Mouse (Mus musculus): ENCODE measurements around the gene Greb1.
A peak's percentile ranks its signal among the peaks of the same experiment; 100 is the strongest.
"Not testable (repeated sequence)": the region's sequence is repeated elsewhere in the genome, so short reads cannot be mapped to it uniquely, and the experiment has no call there.

The Greb1 gene

DNA sequence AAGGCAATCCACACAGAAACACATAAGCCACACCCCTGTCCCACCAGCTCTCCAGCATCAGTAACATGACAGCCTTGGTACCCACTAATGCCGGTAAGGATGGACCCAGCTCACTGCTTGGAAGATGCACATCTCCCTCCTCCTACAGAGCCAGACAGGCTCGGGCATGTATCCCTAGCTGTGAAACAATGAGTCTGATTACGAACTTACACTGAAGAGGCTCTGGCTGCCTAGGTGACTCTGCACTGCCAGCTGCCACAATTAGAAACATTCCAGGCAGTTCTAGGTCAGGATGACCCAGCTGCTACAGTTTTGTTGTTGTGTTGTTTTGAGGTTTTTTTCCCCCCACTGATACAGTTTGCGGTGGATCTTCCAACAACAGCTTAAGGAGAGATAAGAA lies 40.4 kb downstream of the Greb1 start:
- DNase-seq, result no peak

DNA sequence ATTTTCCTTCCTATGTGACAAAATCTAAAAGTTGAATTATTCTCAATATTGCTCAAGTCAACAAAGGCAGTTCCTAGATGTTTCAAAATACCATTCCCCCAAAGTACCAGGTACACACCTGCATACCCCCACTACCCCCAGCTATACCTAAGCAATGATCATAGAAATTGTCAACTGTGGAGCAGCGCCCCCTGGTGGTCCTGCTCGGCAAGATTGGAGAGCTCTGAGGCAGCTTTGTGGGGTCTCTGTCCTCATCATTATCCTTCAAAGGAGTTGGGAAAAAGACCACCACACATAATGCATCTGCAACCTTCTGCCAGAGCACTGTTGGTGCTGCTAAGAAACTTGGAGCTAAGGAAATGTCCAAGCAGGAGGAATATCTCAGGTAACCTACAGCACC lies 46.4 kb downstream of the Greb1 start:
- peak; percentile 29 for DNase-seq

DNA sequence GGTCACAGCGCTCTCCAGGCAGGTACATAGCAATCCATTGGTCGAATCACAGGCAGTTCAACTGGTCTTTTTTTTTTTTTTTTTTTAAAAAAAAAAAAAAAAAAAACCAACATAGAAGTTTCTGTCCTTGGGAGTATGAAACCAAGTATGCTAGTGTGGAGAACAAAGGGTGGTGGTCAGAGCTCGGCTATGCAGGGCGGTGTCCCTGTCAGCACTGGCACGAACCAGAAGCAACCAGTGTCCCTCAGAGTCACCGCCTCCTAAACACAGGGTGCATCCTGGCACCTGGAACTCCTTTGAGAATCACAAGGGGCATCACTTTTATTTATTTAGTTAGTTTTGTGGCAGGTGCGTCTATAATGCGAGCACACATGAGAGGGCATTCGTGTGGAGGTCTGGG lies 47.1 kb downstream of the Greb1 start:
- DNase-seq, result no peak

DNA sequence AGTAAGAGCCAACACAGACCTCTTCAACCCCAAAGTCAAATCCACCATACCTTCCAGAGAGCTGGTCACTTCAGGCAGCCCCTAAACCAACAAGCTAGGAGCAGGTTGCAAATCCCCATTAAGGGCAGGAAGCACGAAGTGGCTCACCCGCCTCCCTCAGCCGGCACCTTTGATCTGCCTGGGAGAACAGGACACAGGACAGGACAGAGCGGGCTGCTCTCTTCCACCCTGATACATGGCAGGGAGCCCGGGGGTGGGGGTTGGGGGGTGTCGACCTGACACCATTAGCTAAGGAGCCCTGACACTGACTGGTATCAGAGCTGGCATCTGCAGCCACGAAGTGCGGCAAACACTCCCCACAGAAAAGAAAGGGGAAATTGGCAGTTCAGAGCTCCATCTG lies 47.6 kb downstream of the Greb1 start:
- no peak for DNase-seq

DNA sequence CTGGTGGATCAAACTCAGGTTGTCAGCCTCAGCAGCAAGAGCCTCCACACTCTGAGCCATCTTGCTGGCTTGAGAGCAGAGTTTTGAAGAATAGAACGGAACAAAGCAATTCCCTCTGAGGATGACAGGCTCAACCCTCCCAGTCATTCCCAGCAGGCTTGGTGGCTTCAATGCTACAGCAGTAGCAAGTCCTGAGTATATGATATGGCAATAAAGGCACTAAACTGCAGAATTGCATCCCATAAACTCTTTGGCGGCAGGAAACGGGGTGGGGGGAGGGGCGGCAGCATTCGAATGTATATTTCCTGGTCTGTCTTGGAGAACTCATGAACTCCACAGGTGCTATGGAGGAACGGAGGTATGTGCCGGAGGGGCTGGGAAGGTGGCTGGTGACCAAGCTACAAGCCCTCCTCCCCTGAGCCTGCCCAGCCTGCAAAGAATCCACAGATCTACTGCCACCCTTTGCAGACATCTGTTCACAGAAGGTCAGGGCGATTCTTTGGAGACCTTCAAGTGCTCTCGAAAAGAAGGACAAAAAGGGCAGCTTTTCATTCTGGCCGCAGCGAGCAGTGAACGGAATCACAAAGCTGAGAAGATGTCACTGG lies 48.3 kb downstream of the Greb1 start:
- DNase-seq, result no peak

DNA sequence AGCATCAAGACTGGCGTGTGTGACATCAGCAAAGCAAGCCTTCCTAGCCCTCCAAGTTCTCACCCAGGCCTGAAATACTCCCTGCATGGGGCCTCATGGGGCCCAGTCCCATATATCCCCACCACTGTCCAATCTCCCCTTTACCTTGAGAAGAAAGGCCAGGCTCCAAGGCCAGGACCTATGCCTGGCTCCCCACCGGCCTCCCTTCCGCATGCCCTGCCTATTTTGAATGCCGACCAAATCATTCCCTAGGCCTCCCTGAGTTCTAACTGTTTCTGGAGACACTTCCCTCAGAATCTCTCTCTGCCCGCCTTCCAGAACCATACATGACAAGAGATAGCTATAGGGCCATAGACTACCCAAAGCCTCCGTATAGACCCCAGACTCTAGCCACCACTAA lies 49.1 kb downstream of the Greb1 start:
- no peak for DNase-seq

DNA sequence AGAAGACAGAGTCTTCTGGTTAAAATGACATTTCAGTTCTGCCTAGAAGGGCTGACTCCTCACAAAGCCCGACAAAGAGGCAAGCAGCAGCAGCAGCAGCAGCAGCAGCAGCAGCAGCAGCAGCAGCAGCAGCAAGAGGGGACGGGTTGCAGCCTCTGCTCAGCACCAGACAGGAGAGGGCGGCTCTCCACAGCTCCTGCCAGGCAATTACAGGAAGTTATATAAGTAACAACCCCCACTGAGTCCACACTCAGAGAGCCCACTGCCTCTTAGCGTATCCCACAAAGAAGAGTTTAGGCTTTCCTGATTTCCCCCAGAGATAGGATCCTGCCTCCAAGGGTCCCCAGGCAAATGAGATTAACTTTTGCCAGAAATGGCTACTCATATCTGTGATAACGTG lies 60.6 kb downstream of the Greb1 start:
- no peak for DNase-seq

DNA sequence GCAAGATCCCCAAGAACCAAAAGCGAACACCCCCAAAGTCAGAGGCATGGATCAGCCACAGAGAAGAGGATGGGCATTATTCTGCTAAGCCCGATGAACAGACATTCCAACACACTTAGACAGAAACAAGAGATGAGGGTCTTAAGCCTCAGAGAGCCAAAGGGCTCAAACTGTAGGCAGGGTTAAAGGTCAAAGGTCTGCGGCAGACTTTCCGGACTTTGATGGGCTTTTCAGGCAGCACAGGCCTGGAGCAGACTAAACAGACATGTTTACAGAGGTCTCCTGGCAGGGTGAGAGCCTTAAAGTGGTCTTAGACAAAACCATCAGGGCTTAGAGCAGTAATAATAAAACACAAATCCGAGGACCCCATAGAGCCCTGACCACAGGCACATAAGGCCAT lies 63.4 kb downstream of the Greb1 start:
- no peak for DNase-seq

DNA sequence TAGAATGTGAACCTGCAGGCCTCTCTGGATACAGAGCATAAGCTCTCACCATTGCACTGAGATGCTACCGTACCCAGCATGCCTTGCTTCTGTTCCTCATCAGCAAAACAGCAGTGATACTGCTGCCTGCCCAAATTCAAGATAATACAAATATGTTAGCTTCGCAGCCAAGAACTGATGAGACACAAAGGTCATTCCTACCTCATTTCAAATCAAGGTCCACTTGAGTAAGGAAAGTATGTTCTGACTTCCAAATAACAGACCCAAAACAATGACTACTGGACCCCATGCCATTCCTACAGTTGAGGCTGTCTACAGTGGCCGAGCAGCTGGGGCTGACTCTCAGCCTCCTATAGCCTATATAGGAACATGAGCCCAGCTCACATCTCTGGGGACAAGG lies 66.0 kb downstream of the Greb1 start:
- DNase-seq, result no peak

DNA sequence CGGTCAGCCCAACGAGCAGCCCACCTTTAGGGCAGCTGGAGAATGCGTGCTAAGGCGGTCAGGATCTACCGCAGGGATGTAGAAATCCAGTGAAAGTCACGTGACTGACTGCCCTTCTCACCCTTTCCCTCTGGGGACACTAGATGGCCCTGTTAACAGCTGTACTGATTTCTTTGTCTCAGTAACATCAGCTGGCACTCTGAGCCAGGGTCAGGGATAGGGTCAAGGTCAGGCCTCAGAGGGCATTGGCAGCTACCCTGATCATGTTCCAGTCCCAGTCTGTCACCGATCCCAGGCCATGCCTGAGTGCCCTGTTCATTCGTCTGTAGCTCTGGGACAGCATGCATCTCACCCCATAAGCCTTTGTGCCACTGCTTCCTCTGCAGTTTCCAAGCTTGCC lies 66.7 kb downstream of the Greb1 start:
- no peak for DNase-seq

DNA sequence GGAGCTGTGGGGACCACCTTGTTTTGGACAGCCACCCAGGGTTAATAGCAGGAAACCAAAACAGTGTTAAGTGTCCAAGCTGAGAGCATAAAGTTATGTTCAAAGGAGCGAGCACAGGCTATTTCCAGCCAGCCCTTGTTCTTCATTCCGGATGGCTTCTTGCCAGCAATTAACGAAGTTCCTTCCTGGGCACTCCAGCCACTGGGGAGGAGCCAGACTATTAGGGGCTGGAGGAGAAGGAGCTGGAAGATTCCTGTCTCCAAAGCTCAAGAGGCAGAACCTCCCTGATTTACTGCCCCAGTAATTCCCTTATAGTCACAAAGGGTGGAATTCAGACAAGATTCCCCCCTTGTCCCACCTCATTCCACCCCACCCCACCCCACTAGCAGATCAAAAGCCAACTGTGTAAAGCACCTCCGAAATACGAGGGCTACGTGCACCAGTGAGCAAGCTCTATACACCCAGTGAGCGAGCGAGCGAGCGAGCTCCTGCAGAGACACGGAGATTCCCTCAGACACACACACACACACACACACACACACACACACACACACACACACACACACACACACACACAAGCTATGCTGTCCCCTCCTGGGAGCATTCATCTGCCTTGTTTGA lies 69.5 kb downstream of the Greb1 start:
- no peak for DNase-seq

DNA sequence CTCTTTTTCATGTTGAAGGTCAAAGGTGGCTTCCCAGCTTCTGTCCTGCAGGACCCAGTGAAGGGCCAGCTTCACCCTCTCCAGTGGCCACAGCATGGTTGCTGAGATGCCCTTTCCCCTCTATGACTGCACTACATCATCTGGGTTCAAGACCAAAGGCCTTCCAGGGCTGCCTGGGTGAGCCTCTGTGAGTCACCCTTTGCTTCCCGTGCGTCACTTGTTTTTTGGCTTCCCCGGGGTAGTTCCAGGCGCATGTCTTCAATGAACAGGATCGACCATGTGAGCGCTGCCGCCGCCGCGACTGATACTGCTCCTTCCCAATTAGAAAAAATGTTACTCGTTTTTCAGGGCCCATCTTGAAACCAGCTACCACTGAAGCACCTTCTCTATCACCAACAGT lies 70.5 kb downstream of the Greb1 start:
- DNase-seq, result no peak

DNA sequence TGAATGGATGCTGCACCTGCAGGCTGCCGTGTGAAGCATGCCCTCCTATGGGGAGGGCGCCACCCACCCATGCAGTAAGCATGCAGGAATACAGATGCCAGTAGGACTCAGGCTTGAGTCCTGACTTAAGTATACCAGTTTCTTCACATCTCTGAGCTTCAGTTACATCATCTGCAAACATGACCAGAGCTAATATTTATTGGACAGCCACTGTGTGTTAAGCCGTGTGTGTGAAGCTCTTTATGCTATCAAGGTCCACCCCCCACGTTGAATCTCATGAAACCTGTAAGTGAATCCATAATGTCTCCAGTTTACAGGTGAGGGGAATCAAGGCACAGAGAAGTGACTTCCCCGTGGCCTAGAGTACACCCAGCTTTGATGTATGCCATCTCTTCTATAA lies 72.5 kb downstream of the Greb1 start:
- DNase-seq, result no peak

DNA sequence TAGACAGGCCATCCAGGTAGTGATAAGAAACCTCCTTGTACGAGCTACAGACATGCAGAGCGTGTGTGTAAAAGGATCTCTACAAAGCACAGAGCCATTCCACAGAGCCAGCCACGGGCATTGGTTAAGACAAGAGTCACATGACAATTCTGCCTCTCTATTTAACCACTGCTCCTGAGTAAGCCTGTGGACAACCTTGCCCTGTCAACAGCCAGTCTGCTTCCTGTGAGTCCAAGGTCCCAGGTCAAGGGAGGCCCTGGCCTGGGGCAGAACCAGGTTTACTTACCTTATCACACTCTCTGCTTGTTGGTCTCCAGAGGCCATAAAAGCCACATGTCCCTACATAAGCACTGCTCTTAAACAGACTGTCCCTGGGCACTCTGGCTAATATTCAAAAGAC lies 74.5 kb downstream of the Greb1 start:
- no peak for DNase-seq

DNA sequence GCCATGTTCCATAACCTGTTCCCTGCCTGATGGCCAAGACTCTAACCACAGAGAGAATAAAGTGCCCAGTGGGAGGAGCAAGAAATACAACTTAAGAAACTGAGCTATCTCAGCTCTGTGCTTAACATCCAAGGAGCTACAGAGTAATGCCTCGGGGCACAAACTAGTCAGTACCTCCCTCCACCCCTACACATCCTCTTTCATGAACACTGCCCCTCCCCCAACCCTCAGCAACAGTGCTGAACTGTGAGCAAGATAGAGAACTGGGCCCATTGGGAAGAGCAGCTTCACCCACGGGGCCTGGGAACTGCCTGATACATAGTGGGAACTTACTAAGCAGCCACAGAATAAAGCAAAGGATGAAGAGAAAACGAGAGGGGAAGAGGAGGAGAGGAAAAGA lies 77.1 kb downstream of the Greb1 start:
- no peak for DNase-seq

DNA sequence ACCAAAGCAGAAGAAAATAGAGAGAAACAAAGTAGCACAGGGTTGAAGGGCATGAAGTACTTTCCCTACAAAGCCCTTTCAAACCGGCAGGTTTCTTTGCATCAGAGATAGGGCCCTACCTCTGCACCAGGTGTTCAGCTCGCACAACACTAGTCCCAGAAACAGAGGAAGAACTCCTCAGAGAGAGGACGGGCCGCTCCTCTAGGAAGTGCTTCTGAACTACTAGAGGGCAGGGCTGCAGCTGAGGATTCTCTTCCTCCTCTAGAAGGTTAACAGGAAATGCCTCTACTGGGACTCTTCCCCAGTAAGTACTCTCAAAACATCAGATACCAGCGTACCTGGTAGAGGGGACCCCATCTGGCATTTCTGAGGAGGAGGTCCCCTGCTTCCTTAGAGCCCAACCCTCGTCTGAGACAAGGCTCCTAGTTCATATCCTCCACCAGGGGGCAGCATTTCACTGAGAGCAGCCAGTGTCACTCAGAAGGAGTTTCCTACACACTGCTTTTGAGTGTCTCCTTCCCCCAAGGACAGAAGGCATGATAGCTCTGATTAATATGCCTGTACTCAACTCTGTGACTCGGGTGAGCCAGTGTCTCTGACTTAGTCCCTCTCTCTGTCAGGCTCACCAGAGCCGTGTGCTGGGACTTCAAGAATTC lies 81.9 kb downstream of the Greb1 start:
- DNase-seq, result peak; percentile 16

DNA sequence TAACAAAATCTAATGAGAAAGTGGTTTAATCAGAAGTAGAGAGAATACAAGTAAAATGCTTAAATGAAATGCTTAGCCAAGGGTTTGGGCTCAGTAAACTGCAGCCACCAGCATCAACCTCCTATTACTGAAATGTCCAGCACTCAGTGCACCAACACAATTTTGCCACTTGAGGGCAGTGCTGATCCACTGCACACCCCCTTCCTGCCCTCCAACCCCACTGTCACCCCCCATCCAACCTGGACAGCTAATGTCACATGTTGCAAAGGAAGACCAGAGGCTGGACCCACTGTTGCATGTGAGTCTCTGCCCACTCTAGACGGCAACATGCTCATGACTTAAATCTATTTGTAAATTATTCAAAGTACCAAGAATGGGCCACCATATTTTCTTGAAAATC lies 83.0 kb downstream of the Greb1 start:
- DNase-seq, result peak; percentile 19

DNA sequence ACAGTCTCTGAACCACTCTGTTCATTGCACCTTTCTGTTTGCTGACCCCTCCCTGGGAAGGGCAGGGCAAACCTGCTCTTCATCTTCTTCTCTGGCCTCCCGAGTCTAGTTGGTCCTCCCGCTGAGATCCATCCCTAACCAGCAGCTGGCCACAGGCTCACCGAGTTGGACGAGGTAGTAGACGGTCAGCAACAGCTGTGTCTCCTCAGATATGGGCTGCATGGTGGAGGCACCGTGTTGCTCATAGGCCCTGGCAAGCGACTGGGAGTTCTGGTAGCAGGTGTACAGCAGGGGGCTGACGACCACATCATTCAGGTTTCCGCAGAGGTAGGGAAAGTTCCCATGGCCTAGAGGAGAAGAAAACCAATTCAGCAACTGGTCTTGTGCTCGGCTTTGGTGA lies 86.1 kb downstream of the Greb1 start:
- no peak for DNase-seq

DNA sequence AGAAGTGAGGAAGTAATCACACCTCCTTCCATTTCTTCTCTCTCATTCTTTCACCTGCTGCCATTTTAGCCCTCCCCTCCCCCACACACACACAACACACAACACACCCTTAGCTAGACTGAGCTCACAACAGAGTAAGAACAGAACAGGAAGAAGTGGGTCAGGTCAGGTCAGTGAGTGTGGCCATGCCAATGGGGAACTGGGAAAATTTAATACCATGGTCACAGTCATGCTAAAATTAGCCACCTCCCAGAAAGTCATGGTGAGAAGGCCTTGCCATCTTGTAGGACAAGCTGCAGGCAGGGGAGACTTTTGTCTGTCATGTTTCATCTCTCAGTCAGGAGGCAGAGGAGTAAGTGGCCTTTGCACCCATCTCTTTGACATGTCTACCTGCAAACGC lies 102.0 kb downstream of the Greb1 start:
- no peak for DNase-seq

DNA sequence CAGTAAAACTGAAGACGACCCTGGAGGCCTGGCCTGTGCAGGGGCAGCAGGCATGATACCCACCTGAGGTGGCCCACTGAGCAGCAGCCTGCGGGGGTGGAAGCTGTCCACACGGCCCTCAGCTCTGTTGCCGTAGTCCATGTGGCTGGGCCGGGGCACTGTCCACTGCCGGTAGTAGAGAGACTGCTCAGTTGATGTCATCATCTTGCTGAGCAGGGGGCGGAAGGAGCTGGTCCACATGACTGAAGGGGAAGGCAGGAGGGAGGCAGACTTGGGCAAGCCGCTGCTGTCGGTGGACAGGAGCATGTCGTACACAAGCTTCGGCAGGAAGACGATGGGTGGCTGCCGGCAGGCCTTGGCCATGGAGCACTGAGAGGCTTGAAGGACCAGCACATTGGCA lies 104.5 kb downstream of the Greb1 start:
- DNase-seq, result no peak

DNA sequence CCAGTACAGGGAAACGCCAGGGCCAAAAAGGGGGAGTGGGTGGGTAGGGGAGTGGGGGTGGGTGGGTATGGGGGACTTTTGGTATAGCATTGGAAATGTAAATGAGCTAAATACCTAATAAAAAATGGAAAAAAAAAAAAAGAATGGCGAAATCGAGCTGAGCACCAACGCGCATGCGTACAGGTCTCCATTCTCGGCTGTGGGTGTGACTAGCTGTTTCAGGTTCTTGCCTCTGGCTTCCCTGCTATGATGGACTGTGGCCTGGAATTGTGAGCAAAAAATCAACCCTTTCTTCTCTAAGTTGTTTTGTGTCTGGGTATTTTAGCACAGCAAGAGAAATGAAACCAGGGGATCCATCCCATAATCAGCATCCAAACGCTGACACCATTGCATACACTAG lies 105.4 kb downstream of the Greb1 start:
- DNase-seq, result not testable (repeated sequence)

DNA sequence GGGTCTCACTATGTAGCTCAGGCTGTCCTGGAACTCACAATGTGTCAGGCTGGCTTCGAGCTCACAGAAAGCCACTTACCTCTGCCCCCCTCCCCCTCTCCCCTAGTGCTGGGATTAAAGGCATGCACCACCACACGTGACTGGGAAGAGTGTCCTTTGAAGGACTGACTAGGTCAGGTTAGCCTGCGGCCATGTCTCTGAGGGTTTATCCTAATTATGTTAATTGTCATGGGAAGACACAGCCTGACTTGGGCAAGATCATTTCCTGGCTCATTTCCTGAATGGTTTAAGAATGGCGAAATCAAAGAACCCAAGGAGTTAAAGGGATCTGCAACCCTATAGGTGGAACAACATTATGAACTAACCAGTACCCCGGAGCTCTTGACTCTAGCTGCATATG lies 105.9 kb downstream of the Greb1 start:
- no peak for DNase-seq

DNA sequence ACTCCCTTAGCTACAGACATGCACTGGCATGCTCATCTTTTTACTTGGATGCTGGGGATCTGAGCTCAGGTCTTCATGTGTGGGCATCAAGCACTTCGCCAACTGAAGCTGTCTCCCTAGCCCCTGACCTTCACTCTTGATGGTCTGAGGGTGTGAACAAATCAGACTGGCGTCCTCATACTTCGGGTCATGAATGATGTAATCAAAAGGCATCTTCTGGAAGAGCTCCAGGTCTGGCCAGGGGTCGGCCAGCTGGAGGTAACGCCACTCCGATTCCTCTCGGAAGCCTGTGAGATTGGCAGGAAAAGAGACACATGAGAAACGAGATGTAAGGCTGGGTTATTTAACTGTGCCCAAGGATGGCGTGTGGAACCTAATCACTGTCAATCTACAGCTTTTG lies 110.1 kb downstream of the Greb1 start:
- no peak for DNase-seq

DNA sequence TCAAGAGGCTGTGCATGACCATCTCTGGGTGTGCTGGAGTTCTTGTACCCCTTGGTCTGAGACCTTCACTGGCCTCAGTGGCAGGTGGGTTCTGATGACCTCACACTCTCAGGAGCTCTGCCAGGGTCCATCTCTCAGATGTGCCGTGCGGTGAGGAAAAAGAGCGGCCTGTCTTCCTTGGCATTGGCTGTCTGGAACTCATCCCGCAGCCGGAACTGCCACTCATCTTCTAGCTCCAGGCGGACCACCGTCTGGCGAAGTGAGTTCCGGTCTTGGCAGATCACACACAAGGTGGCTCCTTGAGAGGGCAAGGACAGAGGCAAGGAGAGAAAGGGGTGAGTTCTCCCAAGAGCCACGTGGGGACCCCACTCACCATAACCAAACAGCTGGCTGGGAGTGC lies 128.4 kb downstream of the Greb1 start:
- no peak for DNase-seq

DNA sequence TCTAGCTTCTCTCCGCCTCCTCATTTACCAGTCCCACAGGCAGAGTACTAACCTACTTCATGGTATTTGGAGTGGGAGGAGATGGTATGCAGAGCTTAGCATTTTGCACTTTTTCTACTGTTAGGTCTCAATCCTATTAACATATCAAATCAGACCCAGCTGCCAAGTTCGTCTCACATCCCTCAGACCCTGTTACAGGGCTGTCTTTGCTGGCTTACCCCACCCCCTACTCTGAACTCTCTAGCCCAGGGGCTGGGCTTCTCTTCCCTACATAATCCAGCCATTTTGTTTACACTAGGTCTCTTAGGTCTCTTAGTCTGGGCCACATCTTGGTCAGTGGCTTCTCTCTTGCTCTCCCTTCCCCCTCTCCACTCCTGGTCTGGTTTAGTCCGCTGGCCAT lies 131.5 kb downstream of the Greb1 start:
- no peak for DNase-seq

Data from cerebellum, adult 9-10 months (tissue).